Mouse (Mus musculus) common myeloid progenitor, adult 5-6 weeks (primary cell): ENCODE measurements at regions not wholly inside any gene's neighbourhood (a gene's known extent, or its start where the extent isn't known, plus 50 kb on each side); places are given as distances from the start of the nearest gene placed in this dataset.
A peak's percentile ranks its signal among the peaks of the same experiment; 100 is the strongest.

Experiments
- ATAC-seq: replicated peaks from 2 replicates; pipeline ENCODE4 v1.8.0; 2016; ENCODE audit warnings: low read depth, mild to moderate bottlenecking, moderate TSS enrichment, inconsistent platforms; ENCODE audit not compliant: poor library complexity, severe bottlenecking

DNA sequence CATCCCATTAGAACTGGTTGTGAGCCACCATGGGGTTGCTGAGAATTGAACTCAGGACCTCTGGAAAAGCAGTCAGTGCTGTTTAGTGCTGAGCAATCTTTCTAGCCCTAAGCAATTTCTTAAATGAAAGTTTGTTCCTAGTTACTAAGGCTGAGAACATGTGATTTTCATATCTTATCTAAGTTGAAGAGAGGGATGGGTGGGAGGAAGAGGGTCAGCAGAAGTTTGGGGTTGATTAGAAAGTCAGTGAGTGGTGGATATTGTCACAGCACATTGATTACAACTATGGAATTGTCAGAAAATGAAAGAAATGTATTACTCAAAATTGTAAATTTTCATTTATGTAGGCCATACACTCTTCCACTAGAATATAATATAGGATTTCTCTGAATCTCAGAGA is 337.4 kb upstream of the Robo2 start:
- ATAC-seq = no peak

DNA sequence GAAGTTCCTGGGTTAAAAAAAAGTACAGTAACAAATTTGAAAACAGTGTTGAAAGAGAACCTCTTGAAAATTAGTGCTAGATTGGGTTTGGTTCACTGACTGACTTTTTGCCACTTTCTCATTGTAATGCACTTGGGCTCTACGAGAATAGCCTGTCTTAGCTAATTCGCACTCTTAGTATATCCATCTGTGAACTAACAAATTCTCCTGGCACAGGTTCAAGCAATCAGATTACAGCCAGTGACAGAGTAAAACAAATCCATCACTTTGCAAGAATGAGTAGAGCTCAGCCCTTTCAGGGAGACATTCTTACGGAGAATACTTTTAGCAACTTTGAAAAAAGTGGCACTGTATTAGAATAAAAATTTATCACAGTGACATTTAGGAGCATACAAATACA is 331.9 kb upstream of the Robo2 start:
- no peak for ATAC-seq

DNA sequence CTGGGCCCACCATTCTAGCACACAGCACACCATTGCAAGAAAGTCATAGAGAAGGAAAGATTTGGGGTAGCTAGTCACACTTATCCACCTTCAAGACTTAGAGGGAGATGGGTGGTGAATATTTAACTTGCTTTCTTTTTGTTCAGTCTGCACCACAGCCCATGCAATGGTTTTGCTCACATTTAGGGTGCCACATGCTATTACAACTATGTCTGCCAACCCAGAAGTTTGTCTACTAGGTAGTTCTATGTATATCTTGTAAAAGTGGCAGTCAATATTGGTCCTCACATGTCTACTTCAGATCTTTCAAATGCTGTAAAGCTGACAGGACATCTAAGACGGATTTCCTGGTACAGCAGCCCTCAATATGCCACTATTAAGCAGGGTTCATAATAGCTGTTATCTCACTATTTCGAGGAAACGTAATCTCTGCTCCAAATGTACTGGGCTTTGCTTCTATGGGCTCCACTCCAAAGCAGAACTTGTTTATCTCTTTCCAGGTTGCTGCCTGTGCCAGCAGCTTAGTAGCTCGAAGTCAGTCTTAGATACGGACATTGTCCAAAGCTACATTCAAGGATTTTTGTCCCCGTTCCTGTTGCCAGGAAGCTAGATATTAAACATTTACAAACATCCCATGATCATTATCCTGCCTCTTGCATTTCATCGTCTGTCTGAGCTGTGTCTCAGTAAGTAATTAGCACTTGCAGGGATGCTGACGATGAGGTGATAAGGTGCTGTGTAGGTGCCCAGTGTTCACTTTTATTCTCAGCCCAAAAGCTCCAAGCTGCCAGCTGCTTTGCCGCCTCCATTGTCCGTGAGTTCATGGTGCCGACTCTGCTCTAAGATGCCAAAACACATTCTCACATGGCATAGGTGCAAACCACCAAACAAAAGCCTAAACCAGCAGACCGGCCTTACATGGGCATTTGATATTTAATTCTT is 327.8 kb upstream of the Robo2 start:
- ATAC-seq = no peak

DNA sequence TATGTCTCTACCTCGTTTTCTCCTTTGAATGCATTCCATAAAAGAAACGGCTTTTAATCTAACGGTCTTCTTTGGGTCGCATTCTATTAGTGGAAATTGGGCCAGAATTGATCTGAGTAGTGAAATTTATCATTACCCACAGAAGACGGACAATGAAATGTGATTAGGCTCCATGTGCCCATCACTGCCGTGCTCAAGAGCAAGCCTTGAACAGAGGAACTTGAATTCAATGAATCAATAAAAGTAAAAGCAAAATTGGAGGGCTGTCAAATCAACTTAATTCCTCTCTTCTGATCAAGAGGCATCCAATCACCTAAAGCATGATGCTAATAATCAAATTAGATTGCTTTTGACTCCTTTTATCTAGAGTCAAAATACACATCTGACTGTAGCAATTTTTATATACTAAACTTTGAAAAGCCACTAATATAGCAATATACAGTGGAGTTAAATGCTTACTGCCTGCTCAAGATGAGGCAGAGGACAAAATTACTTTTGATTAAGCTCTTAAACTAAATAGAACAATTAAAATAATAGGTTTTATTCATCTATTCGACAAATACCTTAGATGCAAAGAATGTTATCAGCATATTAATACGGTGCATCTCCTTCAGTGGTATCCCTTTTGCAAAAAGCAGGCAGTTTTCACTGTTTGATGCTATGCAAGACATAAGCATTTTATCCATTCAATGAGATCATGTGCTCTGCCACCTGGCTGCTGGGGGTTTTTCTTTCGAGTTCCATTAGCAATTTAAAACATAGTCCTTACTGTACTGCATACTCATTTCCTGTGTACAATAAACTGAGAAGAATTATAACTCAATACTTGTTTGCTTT is 321.5 kb upstream of the Robo2 start:
- no peak for ATAC-seq

DNA sequence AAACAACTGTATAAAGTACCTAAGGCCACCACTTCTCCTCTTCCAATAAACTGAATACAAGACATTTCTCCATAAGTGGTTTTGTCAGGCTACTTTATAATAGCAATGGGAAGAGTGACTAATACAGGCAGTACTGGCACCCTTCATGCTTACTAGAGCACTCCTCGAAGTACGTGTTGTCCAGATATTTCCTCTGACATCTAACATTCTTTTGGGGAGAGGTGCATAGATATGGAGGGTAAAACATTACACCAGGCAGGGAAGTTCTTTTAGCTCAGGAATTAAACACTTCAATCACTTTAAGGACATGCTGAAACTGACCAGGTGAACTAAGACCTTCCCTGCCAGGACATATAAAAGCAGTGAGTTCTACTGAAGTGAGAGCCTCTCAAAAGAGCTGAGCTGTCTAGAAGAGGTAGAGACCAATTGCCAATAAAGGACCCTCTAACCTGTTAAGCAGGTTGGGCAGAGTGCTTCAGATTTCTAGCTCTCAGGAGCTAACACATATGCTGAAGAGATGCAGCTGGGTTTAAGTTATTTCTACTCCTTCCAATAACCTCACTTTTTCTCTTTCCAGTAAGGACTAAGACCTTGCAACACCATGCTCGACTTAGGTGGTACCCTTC is 318.7 kb upstream of the Robo2 start:
- ATAC-seq = no peak

DNA sequence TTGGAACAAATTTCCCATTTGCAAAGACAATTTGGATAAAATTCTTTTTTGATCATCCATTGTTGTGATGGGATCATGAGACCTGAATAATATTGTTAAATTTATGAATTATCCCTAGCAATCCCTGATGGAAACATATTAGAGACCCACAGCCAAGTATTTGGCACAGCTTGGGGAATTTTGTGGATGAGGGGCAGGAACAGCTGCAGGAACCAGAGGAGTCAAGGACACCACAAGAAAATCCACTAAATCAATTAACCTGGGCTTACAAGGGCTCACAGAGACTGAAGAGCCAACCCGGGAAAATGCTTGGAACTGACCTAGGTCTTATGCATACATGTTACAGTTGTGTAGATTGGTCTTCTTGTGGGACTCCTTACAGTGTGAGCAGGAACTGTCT is 311.6 kb upstream of the Robo2 start:
- no peak for ATAC-seq

DNA sequence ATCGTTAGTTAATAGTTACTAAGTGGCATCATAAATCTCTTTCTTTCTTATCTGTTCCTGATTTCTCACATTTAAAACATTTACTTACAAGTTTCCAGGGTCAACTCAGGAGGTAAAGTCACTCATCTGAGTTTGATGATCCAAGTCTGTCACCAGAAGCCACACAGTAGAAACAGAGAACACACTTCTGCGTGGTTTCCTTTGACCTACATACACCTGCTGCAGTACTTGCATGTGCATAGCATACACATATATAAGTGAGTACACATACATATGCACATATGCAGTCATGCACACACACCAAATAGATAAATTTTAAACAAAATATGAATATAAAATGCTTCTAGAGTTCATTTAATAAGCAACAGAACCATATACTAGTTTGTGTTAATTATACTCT is 306.5 kb upstream of the Robo2 start:
- no peak for ATAC-seq

DNA sequence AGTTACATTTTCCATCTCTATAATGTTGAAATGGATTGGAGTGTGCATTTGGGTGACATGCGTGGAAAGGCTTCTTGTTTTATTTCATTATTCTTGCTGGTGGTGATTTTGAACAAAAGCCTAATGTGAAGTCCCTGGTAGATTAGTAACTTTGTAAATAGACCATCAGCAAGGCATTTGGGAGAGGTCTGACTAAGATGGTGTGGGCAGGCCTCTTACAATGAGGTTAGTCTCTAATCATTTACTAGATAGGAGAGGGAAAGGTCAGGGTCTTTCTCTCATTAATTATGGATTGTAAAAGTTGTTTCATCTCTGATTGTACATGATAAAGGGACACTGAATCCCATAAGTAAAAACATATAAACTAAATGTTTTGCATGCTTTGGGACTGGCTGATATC is 306.0 kb upstream of the Robo2 start:
- ATAC-seq = no peak

DNA sequence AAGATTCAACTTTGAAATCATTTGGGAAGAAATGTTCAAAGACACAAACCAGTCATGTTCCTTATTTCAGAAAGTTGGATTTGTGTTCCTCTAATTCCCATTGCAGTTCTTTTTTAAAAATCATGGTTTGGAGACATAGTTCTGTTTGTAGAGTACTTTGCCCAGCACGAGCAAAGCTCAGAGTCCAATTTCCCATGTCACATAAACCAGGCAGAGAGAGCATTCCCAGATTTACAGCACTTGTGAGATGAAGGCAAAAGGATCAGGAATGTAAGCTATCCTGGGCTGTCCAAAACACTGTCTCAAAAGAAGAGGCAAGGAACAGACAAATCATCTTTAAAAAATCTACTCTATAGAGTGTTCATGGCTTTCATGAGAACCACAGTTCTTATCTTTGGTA is 303.3 kb upstream of the Robo2 start:
- ATAC-seq = no peak

DNA sequence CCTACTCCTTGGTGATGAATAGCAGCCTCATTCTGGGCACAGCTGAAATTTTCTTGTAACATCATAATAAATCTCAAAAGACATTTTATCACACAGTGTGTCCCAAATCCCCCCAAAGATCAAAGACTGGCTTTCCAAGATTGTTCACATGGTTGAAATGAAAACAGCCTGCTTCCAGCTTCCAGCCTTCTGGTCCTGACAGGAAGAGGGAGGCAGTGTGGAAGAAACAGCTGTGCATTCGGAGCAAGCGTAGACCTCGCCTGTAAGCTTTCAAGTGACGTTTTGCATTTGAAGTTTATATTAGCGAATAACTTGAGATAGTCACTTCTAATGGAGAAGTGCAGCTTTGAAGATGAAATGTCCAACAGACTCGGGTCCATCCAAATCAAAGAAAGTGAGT is 300.9 kb upstream of the Robo2 start:
- no peak for ATAC-seq

DNA sequence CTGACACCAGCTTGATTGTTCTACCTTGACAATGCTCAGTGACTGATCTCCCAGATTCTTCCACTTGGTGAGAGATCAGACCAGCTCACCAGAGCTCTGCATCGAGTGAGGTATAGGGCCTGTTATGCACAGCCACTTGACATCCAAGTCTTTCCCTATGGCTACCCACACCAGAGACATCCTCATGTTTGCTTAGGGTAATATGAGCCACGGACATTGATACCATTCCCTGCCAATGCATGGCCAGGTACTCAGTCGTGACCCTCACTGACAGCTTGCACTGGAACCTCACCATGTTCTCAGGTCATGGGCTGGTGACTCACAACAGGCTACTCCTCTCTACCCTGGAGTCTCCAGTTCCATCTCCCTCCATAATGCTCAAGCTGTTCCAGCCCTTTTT is 290.4 kb upstream of the Robo2 start:
- no peak for ATAC-seq

DNA sequence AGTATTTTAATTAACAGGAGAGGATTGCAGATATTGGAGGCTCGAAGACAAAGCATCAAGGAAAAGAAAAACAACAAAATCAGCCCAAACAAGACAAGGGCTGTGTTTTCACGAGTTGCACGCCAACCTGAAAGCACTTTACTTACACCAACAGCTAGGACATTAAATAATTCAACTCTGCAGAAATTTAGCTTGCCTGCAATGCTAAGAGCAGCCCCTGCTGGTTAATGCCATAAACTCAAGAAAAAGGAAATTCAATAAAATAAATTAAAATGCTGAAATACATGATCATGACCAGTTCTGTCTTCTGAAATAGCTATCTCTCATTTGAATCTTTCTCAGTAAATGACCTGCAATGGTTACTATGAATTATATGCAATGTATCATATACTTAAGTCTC is 271.7 kb upstream of the Robo2 start:
- ATAC-seq = no peak

DNA sequence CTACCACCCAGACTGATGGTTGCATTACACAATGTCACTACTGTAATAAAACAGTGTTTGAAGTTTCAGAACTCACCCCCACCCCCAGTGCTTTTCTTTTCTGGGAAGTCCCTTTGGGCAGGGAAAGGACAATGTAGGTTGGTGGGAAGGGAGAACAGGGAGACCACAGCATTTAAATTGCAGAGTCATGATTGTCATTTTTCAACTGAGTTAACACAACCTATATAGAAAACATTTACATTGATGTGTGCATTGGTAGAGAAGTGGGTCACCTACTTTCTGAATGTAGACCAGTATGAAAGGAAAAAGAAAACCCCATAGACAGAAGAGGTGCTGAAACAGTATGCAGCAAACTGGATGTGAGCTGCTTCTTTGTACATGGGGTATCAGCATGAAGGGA is 264.0 kb upstream of the Robo2 start:
- ATAC-seq = no peak

DNA sequence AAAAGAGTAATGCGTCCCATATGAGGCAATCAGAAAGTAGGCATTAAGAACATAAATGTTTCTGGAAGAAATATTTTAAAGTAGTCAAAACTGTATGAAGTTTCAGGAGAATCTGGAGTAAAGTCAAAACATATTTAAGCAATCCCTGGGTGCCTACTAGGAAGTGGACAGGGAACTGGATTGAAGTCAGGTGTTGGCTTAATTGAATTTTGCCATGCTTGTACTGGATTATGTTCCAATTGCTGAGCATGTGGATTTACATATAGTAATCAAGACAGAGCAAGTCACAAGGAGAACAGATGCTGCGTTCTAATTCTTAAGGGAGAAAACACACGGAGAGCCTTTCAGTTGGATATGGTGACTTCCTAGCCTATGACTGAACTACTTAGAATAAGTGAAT is 259.8 kb upstream of the Robo2 start:
- no peak for ATAC-seq

DNA sequence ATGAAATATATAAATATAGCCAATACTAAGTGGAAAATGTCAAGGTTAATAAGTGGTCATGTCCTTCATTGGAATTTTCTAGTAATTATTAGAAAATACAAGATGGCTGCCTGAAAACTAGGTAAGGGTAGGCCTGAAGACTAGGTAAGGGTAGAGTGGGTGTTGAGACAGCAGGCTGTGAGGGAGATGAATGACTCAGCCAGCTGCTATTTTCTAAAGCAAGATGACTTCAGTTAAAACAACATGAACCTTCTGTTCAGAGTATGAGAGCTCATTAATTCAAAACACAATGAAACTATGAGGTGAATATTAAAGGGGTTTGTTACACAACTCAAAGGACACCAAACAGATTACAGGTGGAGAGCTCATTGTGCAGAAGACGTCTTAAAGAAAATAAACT is 252.7 kb upstream of the Robo2 start:
- ATAC-seq = no peak

DNA sequence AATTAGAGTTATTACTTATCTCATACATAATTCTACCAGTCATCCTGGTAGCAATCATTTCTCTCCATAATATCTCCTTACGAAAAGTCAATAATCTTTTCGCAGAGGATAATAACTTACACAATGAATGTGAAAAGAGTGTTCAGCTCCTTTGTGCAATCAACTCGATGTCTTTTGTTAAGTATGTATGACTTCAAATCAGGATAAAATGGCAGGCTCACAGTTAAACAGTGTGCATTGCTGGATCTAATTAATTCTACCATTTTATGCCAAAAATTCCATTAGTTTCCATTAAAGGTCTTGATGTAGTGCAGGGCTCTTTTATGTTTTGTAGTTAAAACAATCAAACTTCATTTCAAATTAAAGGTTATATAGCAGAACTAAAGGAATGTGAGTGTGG is 239.6 kb upstream of the Robo2 start:
- no peak for ATAC-seq

DNA sequence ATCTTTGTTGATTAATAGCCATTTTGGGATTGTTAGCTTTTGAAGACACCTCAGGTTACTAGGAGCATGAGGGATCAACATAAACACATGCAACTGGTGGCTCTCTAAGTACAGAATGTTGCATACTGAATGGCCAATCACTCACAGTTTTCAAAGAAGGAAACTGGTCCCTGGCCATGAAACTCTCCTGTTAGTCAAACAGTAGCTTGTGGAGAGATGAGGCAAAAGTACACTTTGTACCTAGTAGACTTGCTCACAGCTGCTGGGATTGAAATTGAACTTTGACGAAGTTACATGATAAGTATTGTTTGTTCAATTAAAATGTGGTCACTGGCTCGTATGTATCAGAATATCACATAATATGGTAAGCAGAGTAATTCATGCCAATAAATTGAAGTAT is 237.6 kb upstream of the Robo2 start:
- ATAC-seq = no peak

DNA sequence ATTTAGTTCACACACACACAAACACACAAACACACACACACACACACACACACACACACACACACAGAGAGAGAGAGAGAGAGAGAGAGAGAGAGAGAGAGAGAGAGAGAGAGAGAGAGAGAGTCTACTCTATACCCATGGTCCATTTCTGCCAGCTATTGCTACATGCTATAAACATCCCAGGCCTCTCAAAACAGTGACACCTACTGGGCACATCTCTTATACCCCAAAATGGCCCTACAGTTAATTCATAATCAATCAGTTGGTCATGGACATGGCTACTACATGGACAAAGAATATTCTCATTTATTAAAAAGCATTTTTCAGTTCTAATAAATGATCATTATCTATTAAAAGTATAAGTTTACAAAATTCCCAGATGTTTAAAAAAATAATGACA is 236.8 kb upstream of the Robo2 start:
- 0 out of 2 replicates have a peak, but pooled peaks have one; percentile 47 for ATAC-seq

DNA sequence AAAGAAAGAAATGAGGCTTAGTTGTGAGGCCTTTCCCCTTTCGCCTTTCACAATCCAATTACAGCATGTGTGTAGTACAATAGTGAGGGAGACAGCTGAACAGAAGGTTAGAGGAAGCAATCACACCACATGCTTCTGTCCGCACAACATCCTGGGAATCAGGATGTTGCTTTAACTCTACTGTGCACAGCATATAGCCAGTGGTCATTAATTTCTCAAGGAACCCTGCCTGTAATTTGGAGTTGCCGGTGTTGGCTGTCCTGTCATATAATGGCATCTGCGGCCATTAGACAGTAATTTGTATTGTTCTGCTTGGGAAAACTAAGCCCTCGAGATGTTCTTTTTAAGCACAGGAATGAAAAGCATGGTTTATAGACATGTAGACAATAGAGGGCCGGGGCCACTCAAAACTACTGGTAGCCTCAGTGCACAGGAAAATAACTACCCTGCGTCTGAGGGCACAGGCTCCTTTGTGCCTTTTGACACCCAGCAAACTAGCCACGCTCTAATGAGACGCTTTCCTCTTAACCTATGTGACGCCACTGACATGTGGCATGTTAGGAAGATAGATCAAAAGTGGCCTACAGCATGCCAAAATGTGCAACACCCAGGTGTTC is 233.2 kb upstream of the Robo2 start:
- no peak for ATAC-seq

DNA sequence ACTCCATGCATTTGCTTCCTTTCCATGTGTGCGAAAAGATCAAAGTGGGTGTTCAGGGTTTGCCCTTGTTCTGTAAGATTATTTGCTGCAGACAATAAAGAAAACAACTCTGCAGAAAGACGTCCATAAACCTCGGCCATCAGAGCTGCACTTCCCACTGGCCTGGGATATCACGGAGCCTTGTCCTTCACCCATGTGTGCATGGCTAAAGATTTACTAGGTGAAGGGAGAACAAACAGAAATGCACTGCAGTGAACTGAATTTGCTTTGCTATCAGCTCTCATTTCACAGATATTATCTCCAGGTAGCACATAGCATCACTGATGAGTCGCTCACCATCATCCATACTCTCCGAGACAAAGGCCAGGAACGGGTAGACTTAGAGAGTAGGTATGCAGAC is 228.2 kb upstream of the Robo2 start:
- no peak for ATAC-seq

DNA sequence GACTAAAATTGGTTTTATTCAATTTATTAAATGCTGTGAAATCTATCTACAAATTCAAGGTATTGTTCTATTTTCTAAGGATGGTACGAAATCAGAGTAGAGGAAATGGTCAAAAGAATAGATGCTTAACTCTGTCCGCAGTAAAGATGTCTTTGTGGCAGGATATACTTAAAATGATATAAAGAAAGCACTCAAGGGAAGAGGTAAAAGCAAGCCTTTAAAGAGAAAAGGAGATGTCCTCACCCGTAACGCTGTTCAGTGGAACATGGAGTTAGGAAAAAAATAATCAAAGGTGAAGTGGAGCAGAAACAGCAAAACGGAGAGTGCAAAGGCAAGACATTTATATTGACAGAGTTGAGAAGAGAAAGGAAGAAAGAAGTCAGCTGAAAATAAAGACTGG is 226.0 kb upstream of the Robo2 start:
- ATAC-seq = no peak
